Mouse (Mus musculus) layer of hippocampus, postnatal 25 days (tissue): ENCODE measurements at regions not wholly inside any gene's neighbourhood (a gene's known extent, or its start where the extent isn't known, plus 50 kb on each side); places are given as distances from the start of the nearest gene placed in this dataset.

Experiments used
- DNase-seq, 2 experiments: peaks; one replicate each; pipeline ENCODE4 v3.0.0; 2022; ENCODE audit warnings: mixed read lengths in 2 of 2, low spot score in 1 of 2; ENCODE audit errors: extremely low spot score in 1 of 2

- DNase-seq = no peak
These were observed 258.8 kb downstream of the Rplp1 start for GRCm38 (mm10) chr9:61655433-61655981.

- no peak for DNase-seq
These were observed 268.5 kb downstream of the Rplp1 start for GRCm38 (mm10) chr9:61645661-61646425.

- DNase-seq = no peak
These were observed 268.6 kb downstream of the Tle3 start for GRCm38 (mm10) chr9:61640739-61641138.

- no peak for DNase-seq
These were observed 266.7 kb downstream of the Tle3 start for GRCm38 (mm10) chr9:61638908-61639307.

- no peak for DNase-seq
These were observed 261.8 kb downstream of the Tle3 start for GRCm38 (mm10) chr9:61633936-61634335.

- no peak for DNase-seq
These were observed 260.4 kb downstream of the Tle3 start for GRCm38 (mm10) chr9:61632602-61633001.

GRCm38 (mm10) chr9:61631097-61631496 is 258.9 kb downstream of the Tle3 start:
- DNase-seq = peak; percentile 15 to 23

- no peak for DNase-seq
These were observed 255.8 kb downstream of the Tle3 start for GRCm38 (mm10) chr9:61627801-61628574.

GRCm38 (mm10) chr9:61622933-61623332 is 250.8 kb downstream of the Tle3 start:
- DNase-seq = no peak

GRCm38 (mm10) chr9:61621939-61622338 is 249.8 kb downstream of the Tle3 start:
- DNase-seq = no peak

GRCm38 (mm10) chr9:61620786-61621185 is 248.6 kb downstream of the Tle3 start:
- DNase-seq = no peak

GRCm38 (mm10) chr9:61620105-61620504 is 247.9 kb downstream of the Tle3 start:
- no peak for DNase-seq

- DNase-seq = peak; percentile 22 to 34
These were observed 246.5 kb downstream of the Tle3 start for GRCm38 (mm10) chr9:61618510-61619249.

GRCm38 (mm10) chr9:61617979-61618378 is 245.8 kb downstream of the Tle3 start:
- DNase-seq = no peak

GRCm38 (mm10) chr9:61615556-61615955 is 243.4 kb downstream of the Tle3 start:
- DNase-seq = no peak

GRCm38 (mm10) chr9:61607576-61607975 is 235.4 kb downstream of the Tle3 start:
- no peak for DNase-seq

GRCm38 (mm10) chr9:61602353-61602978 is 230.3 kb downstream of the Tle3 start:
- DNase-seq = no peak

GRCm38 (mm10) chr9:61601911-61602310 is 229.7 kb downstream of the Tle3 start:
- DNase-seq = no peak

- no peak for DNase-seq
These were observed 225.1 kb downstream of the Tle3 start for GRCm38 (mm10) chr9:61597287-61597686.

- DNase-seq = no peak
These were observed 224.4 kb downstream of the Tle3 start for GRCm38 (mm10) chr9:61596410-61597108.
